Mouse (Mus musculus) c-Kit-positive CD71-positive TER-119-positive erythroid progenitor cells, embryonic 14.5 days (primary cell): ENCODE measurements around the gene Vti1a.

Experiments used
- DNase-seq: peaks from one replicate; pipeline ENCODE4 v3.0.0-alpha.2; 2013; ENCODE audit warnings: low spot score

Gene Vti1a

DNA sequence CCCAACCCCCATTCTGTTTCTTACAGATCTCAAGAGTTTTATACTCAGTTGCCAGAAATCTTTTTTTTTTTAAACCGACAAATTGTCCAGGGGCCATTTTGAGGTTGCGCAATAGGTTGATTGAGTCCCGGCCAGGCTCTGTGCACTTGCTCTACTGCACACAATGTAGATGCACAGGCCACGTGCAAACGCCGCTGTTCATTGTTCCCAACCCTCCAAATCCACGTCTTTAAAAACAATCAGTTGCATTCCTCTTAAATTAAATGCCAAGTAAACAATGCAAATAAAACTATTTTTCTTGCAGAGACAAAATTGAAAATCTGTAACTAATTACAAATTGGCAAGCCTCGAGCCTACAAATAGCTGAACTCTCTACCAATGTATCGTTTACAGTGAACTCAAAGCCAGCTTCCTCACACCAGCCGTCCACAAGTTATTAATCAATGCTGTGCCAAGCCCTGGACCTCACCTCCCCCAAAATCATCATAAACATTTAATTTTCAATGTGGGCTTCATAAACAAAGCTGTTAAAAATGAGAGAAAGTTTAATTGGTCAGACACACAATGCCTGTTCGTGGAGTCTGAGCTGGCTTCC is 244.1 kb downstream of the Vti1a start:
- no peak for DNase-seq

DNA sequence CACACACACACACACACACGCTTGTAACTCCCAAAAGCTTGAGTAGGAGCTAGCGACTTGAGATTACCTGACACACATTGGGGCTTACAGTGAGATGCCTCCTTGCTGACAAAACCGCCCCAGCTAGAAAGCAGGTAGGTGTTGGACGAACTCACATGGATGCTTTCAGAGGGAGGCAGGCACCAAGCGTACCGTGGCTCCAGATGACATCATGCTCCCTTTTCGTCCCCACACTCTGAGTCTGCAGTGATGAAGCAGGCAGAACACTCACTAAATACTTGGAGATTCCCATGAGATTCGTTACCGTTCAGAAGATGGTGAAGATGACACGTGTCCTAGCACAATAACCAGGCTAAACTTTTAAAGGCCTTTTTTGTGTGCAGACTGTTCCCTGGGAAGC is 245.4 kb downstream of the Vti1a start:
- no peak for DNase-seq

- no peak for DNase-seq
Measured at GRCm38 (mm10) chr19:55562487-55563147, 246.5 kb downstream of the Vti1a start.

- DNase-seq, result no peak
Measured at GRCm38 (mm10) chr19:55563148-55563651, 247.1 kb downstream of the Vti1a start.

- DNase-seq, result peak; percentile 40
Measured at GRCm38 (mm10) chr19:55564104-55564938, 248.2 kb downstream of the Vti1a start.

DNA sequence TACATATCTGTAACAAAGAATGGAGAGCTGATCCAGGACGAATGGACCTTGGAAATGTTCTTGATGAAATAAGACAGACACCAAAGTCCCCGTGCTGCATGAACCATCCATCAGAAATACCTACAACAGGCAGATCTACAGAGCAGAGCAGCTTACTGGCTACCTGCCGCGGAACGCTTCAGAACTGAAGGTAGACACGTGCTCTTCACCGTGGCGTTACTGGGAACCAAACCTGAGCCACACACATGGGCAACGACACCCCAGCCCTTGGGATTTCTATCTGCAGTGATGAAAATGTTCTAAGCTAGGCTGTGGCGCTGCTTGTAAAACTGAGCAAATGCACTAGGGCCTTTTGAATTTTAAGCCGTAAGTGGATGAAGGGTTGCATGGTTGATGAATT is 249.0 kb downstream of the Vti1a start:
- DNase-seq, result no peak

GRCm38 (mm10) chr19:55565523-55566369 is 249.7 kb downstream of the Vti1a start:
- DNase-seq, result no peak

- DNase-seq, result no peak
Measured at GRCm38 (mm10) chr19:55569114-55569513, 253.0 kb downstream of the Vti1a start.

DNA sequence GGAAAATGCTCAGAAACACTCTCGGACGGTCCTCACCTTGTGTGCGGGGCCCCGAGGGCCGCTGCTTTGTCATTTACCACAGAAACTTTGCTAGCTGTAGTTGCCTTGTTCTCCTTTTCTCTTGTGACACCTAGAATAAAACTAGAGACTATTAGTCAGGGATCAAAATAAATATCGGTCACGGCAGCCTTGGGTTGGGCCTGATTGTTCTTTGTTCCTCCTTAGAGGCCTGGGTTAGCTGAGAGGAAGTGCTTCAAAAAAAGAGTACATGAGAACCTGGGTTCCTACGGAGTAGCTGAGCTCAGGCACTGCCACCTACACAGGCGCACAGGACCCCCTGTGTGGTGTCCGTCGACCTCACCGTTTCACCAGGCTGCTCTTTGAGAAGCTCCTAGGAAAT is 253.8 kb downstream of the Vti1a start:
- DNase-seq, result no peak

DNA sequence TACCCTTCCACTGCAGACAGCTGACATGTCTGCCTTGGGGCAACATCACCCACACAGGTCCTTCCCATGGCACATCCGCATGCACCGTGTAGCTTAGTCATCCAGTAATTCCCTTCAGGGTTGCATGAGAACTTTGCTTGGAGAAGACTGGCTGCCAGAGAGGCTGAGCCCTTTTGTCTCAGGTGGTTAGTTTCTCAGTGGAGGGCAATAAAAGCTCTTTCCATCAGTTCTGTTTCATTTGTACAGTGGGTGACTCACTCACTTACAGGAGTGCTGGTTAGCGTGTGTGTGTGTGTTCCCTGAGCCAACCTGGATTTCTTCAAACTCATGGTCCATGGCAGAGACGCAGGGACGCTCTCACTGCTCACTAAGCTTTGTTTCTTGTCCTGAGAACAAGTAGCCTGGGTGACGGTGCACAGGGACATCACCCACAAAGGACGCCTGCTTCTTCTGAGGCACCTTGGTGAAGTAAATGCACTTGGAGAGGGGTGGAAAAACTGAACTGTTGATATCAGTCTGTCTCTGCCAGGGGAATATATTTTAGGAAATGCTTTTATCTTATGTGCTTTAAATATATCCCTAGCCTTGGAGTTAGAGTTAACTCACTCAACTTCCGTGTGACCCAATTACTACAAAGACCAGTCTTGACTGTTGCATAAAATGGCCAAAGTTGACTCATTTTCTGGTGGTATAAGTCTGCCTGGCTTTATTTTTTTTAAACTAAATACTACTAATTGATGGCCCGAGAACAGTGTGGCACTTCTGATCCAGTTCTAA is 254.6 kb downstream of the Vti1a start:
- DNase-seq, result no peak

DNA sequence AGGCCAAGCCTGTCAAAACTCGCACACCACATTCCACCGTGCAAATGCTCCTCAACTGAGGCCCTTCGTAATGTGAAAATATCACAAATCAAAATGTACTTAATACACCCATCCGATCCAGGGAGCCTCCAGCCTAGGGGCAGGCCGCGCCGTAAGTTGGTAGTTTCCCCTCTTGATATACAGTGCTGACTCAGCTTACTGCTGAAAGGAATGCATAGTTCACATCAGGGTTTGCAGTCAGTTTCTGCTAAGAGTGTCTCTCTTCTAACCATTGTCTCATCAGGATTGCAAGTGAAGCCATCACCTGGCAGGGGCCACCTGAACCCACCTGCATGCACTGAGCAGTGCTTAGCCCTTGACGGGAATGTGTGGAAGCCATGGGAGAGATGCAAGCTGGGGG is 255.4 kb downstream of the Vti1a start:
- no peak for DNase-seq

- no peak for DNase-seq
Measured at GRCm38 (mm10) chr19:55577306-55578042, 261.4 kb downstream of the Vti1a start.

- DNase-seq, result no peak
Measured at GRCm38 (mm10) chr19:55578094-55579085, 262.3 kb downstream of the Vti1a start.

- no peak for DNase-seq
Measured at GRCm38 (mm10) chr19:55579310-55579709, 263.2 kb downstream of the Vti1a start.

DNA sequence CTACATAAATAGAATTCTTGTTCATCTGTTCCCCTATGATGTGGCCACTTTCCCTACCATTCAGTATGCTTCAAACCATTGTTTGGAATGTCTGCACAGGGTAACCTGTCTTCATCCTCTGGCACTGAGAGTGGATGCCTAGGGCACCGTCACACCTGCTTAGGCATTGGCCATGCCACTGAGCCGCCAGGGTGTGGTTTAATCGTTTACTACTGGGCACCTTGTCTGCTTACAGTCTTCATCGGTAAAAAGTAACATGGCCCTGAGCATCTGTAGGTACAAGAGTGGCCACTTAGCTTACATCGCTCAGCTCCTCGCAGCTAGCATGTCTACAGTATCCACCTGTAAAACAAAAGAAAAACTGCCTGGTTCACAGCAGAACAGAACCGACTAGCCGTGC is 264.1 kb downstream of the Vti1a start:
- no peak for DNase-seq

DNA sequence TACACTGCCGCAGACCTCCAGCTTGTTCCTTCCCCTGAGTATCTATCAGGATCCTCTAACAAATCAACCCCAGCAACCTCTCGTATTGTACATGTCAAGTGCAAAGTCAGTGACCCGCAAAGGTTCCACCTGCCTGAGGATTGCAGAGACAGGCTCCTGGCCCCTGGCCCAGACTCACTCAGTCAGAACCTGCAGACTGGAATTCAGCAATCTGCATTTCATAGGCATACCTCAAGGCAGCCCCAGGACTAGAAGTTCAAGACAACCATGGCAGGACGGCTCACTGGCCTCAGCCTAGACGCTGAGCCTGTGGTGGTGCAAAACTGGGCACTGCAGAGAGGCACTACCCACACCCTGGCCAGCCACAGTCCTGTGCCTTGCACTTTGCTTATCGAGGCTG is 264.6 kb downstream of the Vti1a start:
- no peak for DNase-seq

GRCm38 (mm10) chr19:55582896-55583653 is 267.0 kb downstream of the Vti1a start:
- DNase-seq, result no peak
